Mouse (Mus musculus): ENCODE results near the gene 4922502D21Rik.

4922502D21Rik gene

GRCm38 (mm10) chr6:129318395-129318794 lies 13.2 kb downstream of the 4922502D21Rik start:
- in situ Hi-C loops (cut with MboI; ENCODE audit: low pct_unique_long_range_greater_than_20kb in 1 of 2, low sequenced_read_pairs in 2 of 2, unreplicated experiment in 1 of 2), result no loop called here

- in situ Hi-C loops (cut with MboI; ENCODE audit: low pct_unique_long_range_greater_than_20kb in 1 of 2, low sequenced_read_pairs in 2 of 2, unreplicated experiment in 1 of 2), result no loop called here
Observed at GRCm38 (mm10) chr6:129316463-129316862, 15.1 kb downstream of the 4922502D21Rik start.

- in situ Hi-C loops (cut with MboI; ENCODE audit: low pct_unique_long_range_greater_than_20kb in 1 of 2, low sequenced_read_pairs in 2 of 2, unreplicated experiment in 1 of 2), result no loop called here
Observed at GRCm38 (mm10) chr6:129315698-129316097, 15.9 kb downstream of the 4922502D21Rik start.

- in situ Hi-C loops (cut with MboI; ENCODE audit: low pct_unique_long_range_greater_than_20kb in 1 of 2, low sequenced_read_pairs in 2 of 2, unreplicated experiment in 1 of 2), result no loop called here
Observed at GRCm38 (mm10) chr6:129314655-129315168, 16.9 kb downstream of the 4922502D21Rik start.

- in situ Hi-C loops (cut with MboI; ENCODE audit: low pct_unique_long_range_greater_than_20kb in 1 of 2, low sequenced_read_pairs in 2 of 2, unreplicated experiment in 1 of 2), result no loop called here
Observed at GRCm38 (mm10) chr6:129312499-129312898, 19.1 kb downstream of the 4922502D21Rik start.

- in situ Hi-C loops (cut with MboI; ENCODE audit: low pct_unique_long_range_greater_than_20kb in 1 of 2, low sequenced_read_pairs in 2 of 2, unreplicated experiment in 1 of 2), result no loop called here
Observed at GRCm38 (mm10) chr6:129304180-129304579, 27.4 kb downstream of the 4922502D21Rik start.

- in situ Hi-C loops (cut with MboI; ENCODE audit: low pct_unique_long_range_greater_than_20kb in 1 of 2, low sequenced_read_pairs in 2 of 2, unreplicated experiment in 1 of 2), result no loop called here
Observed at GRCm38 (mm10) chr6:129288708-129289107, 42.9 kb downstream of the 4922502D21Rik start.

GRCm38 (mm10) chr6:129284384-129285104 lies 47.1 kb downstream of the 4922502D21Rik start:
- in situ Hi-C loops (cut with MboI; ENCODE audit: low pct_unique_long_range_greater_than_20kb in 1 of 2, low sequenced_read_pairs in 2 of 2, unreplicated experiment in 1 of 2), result no loop called here

- in situ Hi-C loops (cut with MboI; ENCODE audit: low pct_unique_long_range_greater_than_20kb in 1 of 2, low sequenced_read_pairs in 2 of 2, unreplicated experiment in 1 of 2), result no loop called here
Observed at GRCm38 (mm10) chr6:129283271-129283670, 48.3 kb downstream of the 4922502D21Rik start.

- in situ Hi-C loops (cut with MboI; ENCODE audit: low pct_unique_long_range_greater_than_20kb in 1 of 2, low sequenced_read_pairs in 2 of 2, unreplicated experiment in 1 of 2), result no loop called here
Observed at GRCm38 (mm10) chr6:129276483-129276882, 55.1 kb downstream of the 4922502D21Rik start.

GRCm38 (mm10) chr6:129275624-129276203 lies 55.9 kb downstream of the 4922502D21Rik start:
- in situ Hi-C loops (cut with MboI; ENCODE audit: low pct_unique_long_range_greater_than_20kb in 1 of 2, low sequenced_read_pairs in 2 of 2, unreplicated experiment in 1 of 2), result no loop called here

- in situ Hi-C loops (cut with MboI; ENCODE audit: low pct_unique_long_range_greater_than_20kb in 1 of 2, low sequenced_read_pairs in 2 of 2, unreplicated experiment in 1 of 2), result no loop called here
Observed at GRCm38 (mm10) chr6:129275220-129275619, 56.4 kb downstream of the 4922502D21Rik start, which contains the start of gene Cd69. Gene Cd69, minus strand, starts transcription at chr6:129275436.

GRCm38 (mm10) chr6:129274476-129274875 lies 57.1 kb downstream of the 4922502D21Rik start:
- in situ Hi-C loops (cut with MboI; ENCODE audit: low pct_unique_long_range_greater_than_20kb in 1 of 2, low sequenced_read_pairs in 2 of 2, unreplicated experiment in 1 of 2), result no loop called here

GRCm38 (mm10) chr6:129273662-129274061 lies 57.9 kb downstream of the 4922502D21Rik start:
- in situ Hi-C loops (cut with MboI; ENCODE audit: low pct_unique_long_range_greater_than_20kb in 1 of 2, low sequenced_read_pairs in 2 of 2, unreplicated experiment in 1 of 2), result no loop called here

Data from mouse embryonic stem cell (cell line).